Mouse (Mus musculus) liver, embryonic 16.5 days (tissue): ENCODE measurements around the gene Ncl. TPM values are rescaled to one million over a fixed set of nuclear protein-coding genes. Genes with fewer than 3 reads are reported as not detected.
A peak's percentile ranks its signal among the peaks of the same experiment; 100 is the strongest.
"Not testable (repeated sequence)": the region's sequence is repeated elsewhere in the genome, so short reads cannot be mapped to it uniquely, and the experiment has no call there.

ENCODE experiments used
- ATAC-seq: fragments of 200-750 bp; cut with Nextera tagmentation; 2 replicates; pipeline ENCODE4 v1.8.0; 2017; ENCODE audit warnings: low read depth, mild to moderate bottlenecking, moderate number of reproducible peaks, moderate library complexity
- H3K27ac ChIP-seq: fragments of 300-500 bp; sonication (generic); 2 replicates; pipeline ENCODE4 v1.5.1; 2014; ENCODE audit warnings: mild to moderate bottlenecking, low read length
- H3K27me3 ChIP-seq: fragments of 300-500 bp; sonication (generic); 2 replicates; pipeline ENCODE4 v1.6.1; 2014; ENCODE audit warnings: low read depth, low read length, mixed read lengths; ENCODE audit not compliant: control insufficient read depth, insufficient read depth
- H3K36me3 ChIP-seq: fragments of 300-500 bp; sonication (generic); 2 replicates; pipeline ENCODE4 v1.6.1; 2014; ENCODE audit warnings: mild to moderate bottlenecking; ENCODE audit not compliant: control insufficient read depth, insufficient read depth
- H3K4me1 ChIP-seq: fragments of 300-500 bp; sonication (generic); 2 replicates; pipeline ENCODE4 v1.6.1; 2014; ENCODE audit warnings: low read depth, low read length, mixed read lengths; ENCODE audit not compliant: control insufficient read depth
- H3K4me2 ChIP-seq: fragments of 300-500 bp; sonication (generic); 2 replicates; pipeline ENCODE4 v1.6.1; 2014; ENCODE audit warnings: low read depth, low read length, mixed read lengths
- H3K4me3 ChIP-seq: fragments of 300-500 bp; sonication (generic); 2 replicates; pipeline ENCODE4 v1.5.1; 2014; ENCODE audit warnings: low read depth, mild to moderate bottlenecking, low read length
- H3K9ac ChIP-seq: fragments of 300-500 bp; sonication (generic); 2 replicates; pipeline ENCODE4 v1.6.1; 2014; ENCODE audit warnings: low read depth, low read length
- H3K9me3 ChIP-seq: fragments of 300-500 bp; sonication (generic); replicated peaks from 2 replicates; pipeline ENCODE4 v1.6.1; 2016; ENCODE audit warnings: low read length; ENCODE audit not compliant: control insufficient read depth
- WGBS: fragments of 180-500 bp; shearing (Covaris S2); extraction: QIAGEN DNeasy Blood & Tissue Kit; methylation state at CpG from one replicate; pipeline ENCODE4 v1.1.7; 2014; ENCODE audit not compliant: insufficient replicate concordance; 5-methylcytosine and 5-hydroxymethylcytosine counted together
- polyA plus RNA-seq: library from polyadenylated mRNA; unstranded; fragments of >200 nt; fragmentation: Nextera tagmentation; extraction: Ambion mirVana; gene quantifications from 2 replicates; pipeline ENCODE4 v1.2.1, GENCODE M21; 2015

Gene Ncl
- polyA plus RNA-seq, 1 experiment from 2014 or later = 175 TPM

DNA sequence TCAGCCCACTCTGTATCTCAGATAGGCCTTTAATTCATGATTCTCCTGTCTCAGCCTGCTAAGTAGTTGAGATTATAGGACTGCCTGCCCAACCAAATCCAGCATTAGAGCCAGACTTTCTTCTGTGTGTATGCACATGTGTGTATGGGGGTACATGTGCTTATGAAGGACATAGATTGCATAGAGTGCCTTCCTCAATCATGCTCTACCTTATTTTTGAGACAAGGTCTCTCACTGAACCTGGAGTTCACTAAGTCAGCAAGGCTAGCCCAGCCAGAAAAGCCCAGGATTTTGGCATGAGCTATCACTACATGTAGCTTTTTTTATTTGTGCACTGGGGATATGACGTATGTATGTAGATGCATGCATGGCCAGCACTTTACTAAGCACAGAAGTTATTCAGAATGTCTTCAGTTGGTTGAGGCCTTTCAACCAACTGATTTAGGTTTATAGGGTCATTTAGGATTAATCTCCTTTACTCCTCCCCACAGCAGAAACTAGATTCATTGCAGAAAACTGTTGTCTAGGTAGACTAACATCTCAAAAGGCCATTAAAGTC, 16.0 kb downstream of the Ncl start:
- no peak overlapping the region for H3K4me3 ChIP-seq
- no peak overlapping the region for H3K9ac ChIP-seq
- no peaks in the 10 kb centered on the region for H3K4me1 ChIP-seq
- H3K27me3 ChIP-seq = no peaks in the 10 kb centered on the region
- no peak overlapping the region for H3K4me2 ChIP-seq
- no peaks in the 10 kb centered on the region for H3K9me3 ChIP-seq
- H3K27ac ChIP-seq = no peak overlapping the region
- peaks cover 6% of the 10 kb centered on the region for H3K36me3 ChIP-seq
- ATAC-seq = no peak
- WGBS = 73% methylated on average over 1 of the region's 1 CpGs

- H3K27me3 ChIP-seq = no peaks in the 10 kb centered on the region
- ATAC-seq = no peak
- H3K9me3 ChIP-seq = no peaks in the 10 kb centered on the region
- 90% methylated on average over 2 of the region's 2 CpGs for WGBS
- H3K36me3 ChIP-seq = no peaks in the 10 kb centered on the region; the same call in 1 of the 2 replicates
- no peak overlapping the region for H3K27ac ChIP-seq
- no peak overlapping the region for H3K4me2 ChIP-seq
- no peaks in the 10 kb centered on the region for H3K4me1 ChIP-seq
- H3K9ac ChIP-seq = no peak overlapping the region
- no peak overlapping the region for H3K4me3 ChIP-seq
These were observed 16.8 kb downstream of the Ncl start for GRCm38 (mm10) chr1:86342371-86342770.

DNA sequence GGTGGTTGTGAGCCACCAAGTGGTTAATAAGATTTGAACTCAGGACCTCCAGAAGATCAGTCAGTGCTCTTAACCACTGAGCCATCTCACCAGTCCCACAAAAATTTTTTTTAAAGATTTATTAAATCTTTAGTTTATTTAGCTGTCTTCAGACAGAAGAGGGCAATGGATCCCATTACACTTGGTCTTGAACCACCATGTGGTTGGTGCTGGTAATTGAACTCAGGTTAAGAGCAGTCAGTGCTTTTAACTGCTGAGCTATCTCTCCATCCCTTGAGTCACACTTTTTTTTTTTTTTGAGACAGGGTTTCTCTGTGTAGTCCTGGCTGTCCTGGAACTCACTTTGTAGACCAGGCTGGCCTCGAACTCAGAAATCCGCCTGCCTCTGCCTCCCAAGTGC, 18.1 kb downstream of the Ncl start:
- not testable (repeated sequence) for H3K9ac ChIP-seq, H3K27ac ChIP-seq, H3K4me3 ChIP-seq, H3K27me3 ChIP-seq, H3K4me2 ChIP-seq, ATAC-seq, H3K4me1 ChIP-seq, H3K36me3 ChIP-seq, H3K9me3 ChIP-seq
- WGBS = 85% methylated on average over 2 of the region's 2 CpGs

GRCm38 (mm10) chr1:86339156-86339812, 19.9 kb downstream of the Ncl start:
- Histone ChIP-seq H3K27ac (no peak overlapping the region), H3K36me3 (no peaks in the 10 kb centered on the region), H3K4me1 (no peaks in the 10 kb centered on the region), H3K27me3 (no peaks in the 10 kb centered on the region), H3K4me2 (no peak overlapping the region), H3K4me3 (no peak overlapping the region), H3K9ac (no peak overlapping the region), H3K9me3 (no peaks in the 10 kb centered on the region)
- ATAC-seq = peak; percentile 48; the same call in 1 of the 2 replicates
- 28% methylated on average over 4 of the region's 4 CpGs for WGBS

DNA sequence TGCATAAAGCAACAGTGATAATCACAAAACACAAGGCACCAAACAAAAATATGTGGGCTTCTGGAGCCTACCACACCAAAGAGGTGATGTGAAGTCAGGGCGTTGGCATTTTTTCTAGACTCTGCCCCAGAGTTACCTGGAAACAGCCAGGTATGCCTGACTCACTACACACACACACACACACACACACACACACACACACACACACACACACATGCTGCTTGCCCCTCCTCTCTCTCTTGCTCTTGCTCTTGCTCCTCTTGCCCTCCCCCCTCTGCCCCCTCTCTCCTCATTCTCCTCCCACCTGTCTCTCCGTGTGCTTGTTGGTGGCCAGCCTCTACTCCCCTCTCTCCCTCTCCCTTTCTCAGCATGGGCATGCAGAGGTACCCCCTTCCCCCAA, 22.9 kb downstream of the Ncl start:
- Histone ChIP-seq H3K9ac (no peak overlapping the region), H3K4me1 (no peaks in the 10 kb centered on the region), H3K27me3 (no peaks in the 10 kb centered on the region), H3K9me3 (no peaks in the 10 kb centered on the region), H3K4me2 (no peak overlapping the region), H3K36me3 (no peaks in the 10 kb centered on the region), H3K27ac (no peak overlapping the region), H3K4me3 (no peak overlapping the region)
- no peak for ATAC-seq
- WGBS = 32% methylated on average over 2 of the region's 2 CpGs

DNA sequence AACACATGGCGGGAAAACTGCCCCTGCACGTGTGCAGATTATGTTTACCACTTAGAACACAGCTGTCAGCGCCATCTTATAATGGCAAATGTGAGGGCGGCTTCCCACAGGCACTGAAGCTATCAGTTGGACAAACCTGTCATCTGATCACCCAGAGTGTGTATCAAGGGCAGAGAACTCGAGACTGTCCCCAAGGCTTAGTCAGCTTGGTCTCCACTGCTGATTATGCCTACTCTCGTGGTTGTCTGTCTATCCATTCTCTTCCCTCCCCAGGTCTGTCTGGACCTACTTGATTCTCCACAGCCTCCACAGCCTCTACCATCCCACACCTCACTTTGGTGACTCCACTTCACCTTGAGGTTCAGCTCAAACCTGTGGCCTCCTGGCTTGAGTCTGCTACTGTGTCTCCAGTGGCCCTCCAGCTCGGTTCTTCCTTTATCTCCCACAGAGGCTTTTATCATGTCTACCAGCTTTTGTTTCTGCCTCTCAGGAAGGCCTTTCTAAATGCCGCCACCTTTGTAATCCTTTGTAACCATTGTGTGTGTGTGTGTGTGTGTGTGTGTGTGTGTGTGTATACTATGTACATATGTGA, 38.3 kb downstream of the Ncl start:
- Histone ChIP-seq H3K27me3 (no peaks in the 10 kb centered on the region), H3K9ac (no peak overlapping the region), H3K36me3 (no peaks in the 10 kb centered on the region), H3K4me3 (no peak overlapping the region), H3K27ac (no peak overlapping the region), H3K4me1 (no peaks in the 10 kb centered on the region), H3K9me3 (no peaks in the 10 kb centered on the region), H3K4me2 (no peak overlapping the region)
- ATAC-seq = no peak
- whole genome bisulfite sequencing = 45% methylated on average over 6 of the region's 8 CpGs

- H3K9me3 ChIP-seq = no peaks in the 10 kb centered on the region
- H3K36me3 ChIP-seq = no peaks in the 10 kb centered on the region
- no peaks in the 10 kb centered on the region; the same call in 1 of the 2 replicates for H3K27me3 ChIP-seq
- H3K4me3 ChIP-seq = no peak overlapping the region
- no peak overlapping the region for H3K4me2 ChIP-seq
- 30% methylated on average over 15 of the region's 15 CpGs for WGBS
- no peak overlapping the region for H3K27ac ChIP-seq
- H3K9ac ChIP-seq = no peak overlapping the region
- no peak for ATAC-seq
- H3K4me1 ChIP-seq = peaks cover 2% of the 10 kb centered on the region; the same call in 1 of the 2 replicates
These were observed 45.5 kb downstream of the Ncl start for GRCm38 (mm10) chr1:86313772-86314125.

GRCm38 (mm10) chr1:86313096-86313771, 46.0 kb downstream of the Ncl start:
- no peak for ATAC-seq
- Histone ChIP-seq H3K9ac (no peak overlapping the region), H3K27me3 (no peaks in the 10 kb centered on the region; the same call in 1 of the 2 replicates), H3K4me1 (peaks cover 2% of the 10 kb centered on the region; the same call in 1 of the 2 replicates), H3K36me3 (no peaks in the 10 kb centered on the region), H3K4me2 (no peak overlapping the region), H3K4me3 (no peak overlapping the region), H3K9me3 (no peaks in the 10 kb centered on the region), H3K27ac (no peak overlapping the region)
- 58% methylated on average over 16 of the region's 16 CpGs for WGBS

DNA sequence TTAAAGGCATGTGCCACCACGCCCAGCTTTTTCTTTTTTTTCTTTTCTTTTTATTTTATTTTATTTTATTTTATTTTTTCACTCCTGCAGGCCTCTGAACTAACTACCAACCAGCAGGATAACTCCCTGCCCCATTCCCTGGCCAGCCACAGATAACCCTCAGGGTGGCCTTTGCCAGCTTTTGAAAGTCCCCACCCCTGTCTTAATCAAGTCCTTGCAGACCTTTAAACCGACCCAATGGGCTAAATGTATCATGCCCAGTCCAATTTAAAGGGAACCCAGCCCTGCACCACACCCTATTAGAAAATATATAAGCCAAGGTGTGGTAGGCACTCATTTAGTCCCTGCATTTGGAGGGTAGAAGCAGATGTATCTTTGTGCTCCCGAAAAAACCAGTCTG, 46.9 kb downstream of the Ncl start:
- peak; percentile 95 for ATAC-seq
- Histone ChIP-seq H3K4me1 (peaks cover 2% of the 10 kb centered on the region; the same call in 1 of the 2 replicates), H3K9me3 (no peaks in the 10 kb centered on the region), H3K36me3 (no peaks in the 10 kb centered on the region), H3K27ac (peak overlapping the region; percentile 50; the same call in 1 of the 2 replicates), H3K4me3 (no peak overlapping the region), H3K4me2 (no peak overlapping the region), H3K9ac (no peak overlapping the region), H3K27me3 (no peaks in the 10 kb centered on the region; the same call in 1 of the 2 replicates)
- 44% methylated on average over 3 of the region's 3 CpGs for WGBS
